In genomic region chr5:142906532-142907047, GRCm38 (mm10) we compare ENCODE assay signal across 8 mouse cellular contexts. TPM values are rescaled to one million over a fixed set of nuclear protein-coding genes. Genes with fewer than 3 reads are reported as not detected.
A peak's percentile ranks its signal among the peaks of the same experiment; 100 is the strongest.
DNase-seq lines count a peak whose midpoint lies in the region; ATAC-seq and TF ChIP-seq lines count a peak whose summit lies in the region.

Gene Actb (minus strand): TSS chr5:142906754.

- peak within 1 kb of the TSS; percentile 100 for H3K9ac ChIP-seq in embryonic facial prominence, embryonic 15.5 days
- H3K9ac ChIP-seq in kidney, embryonic 14.5 days (ENCODE audit: low read depth, low read length), result peak within 1 kb of the TSS; percentile 100
- peak within 1 kb of the TSS; percentile 100 for H3K9ac ChIP-seq in limb, embryonic 15.5 days

- peak within 1 kb of the TSS; percentile 98 for H3K27ac ChIP-seq in bone marrow, adult 2 months (ENCODE audit: control insufficient read depth, insufficient read depth, low read depth, low read length, poor library complexity)
- peak within 1 kb of the TSS; percentile 100 for H3K27ac ChIP-seq in embryonic facial prominence, embryonic 15.5 days (replicated peaks)
- peak within 1 kb of the TSS; percentile 100 for H3K27ac ChIP-seq in kidney, embryonic 14.5 days (ENCODE audit: low read depth, low read length)
- H3K27ac ChIP-seq in limb, embryonic 15.5 days, result peak within 1 kb of the TSS; percentile 100

- peak within 1 kb of the TSS; percentile 81 for H3K4me3 ChIP-seq in bone marrow, adult 2 months (replicated peaks; ENCODE audit: control insufficient read depth, low read depth, low read length)
- H3K4me3 ChIP-seq in embryonic facial prominence, embryonic 15.5 days (replicated peaks), result peak within 1 kb of the TSS; percentile 94
- peak within 1 kb of the TSS; percentile 100 for H3K4me3 ChIP-seq in kidney, embryonic 14.5 days (ENCODE audit: low read length)
- H3K4me3 ChIP-seq in limb, embryonic 15.5 days, result peak within 1 kb of the TSS; percentile 96

- H3K4me1 ChIP-seq in bone marrow, adult 2 months (ENCODE audit: control insufficient read depth, insufficient read depth, low read length), result peaks cover 5% of the 10 kb centered on the region; the same call in 1 of the 2 replicates
- peaks cover 58% of the 10 kb centered on the region for H3K4me1 ChIP-seq in embryonic facial prominence, embryonic 15.5 days
- H3K4me1 ChIP-seq in kidney, embryonic 14.5 days (ENCODE audit: control insufficient read depth, insufficient read depth, low read length), result peaks cover 43% of the 10 kb centered on the region
- peaks cover 59% of the 10 kb centered on the region for H3K4me1 ChIP-seq in limb, embryonic 15.5 days

- WGBS in bone marrow, adult 2 months, result under 1% methylated on average over 41 of the region's 41 CpGs
- WGBS in embryonic facial prominence, embryonic 15.5 days, result under 1% methylated on average over 41 of the region's 41 CpGs
- 1% methylated on average over 40 of the region's 41 CpGs for WGBS in kidney, embryonic 14.5 days
- WGBS in limb, embryonic 15.5 days, result under 1% methylated on average over 41 of the region's 41 CpGs

- no peaks in the 10 kb centered on the region for H3K9me3 ChIP-seq in embryonic facial prominence, embryonic 15.5 days (replicated peaks)
- H3K9me3 ChIP-seq in kidney, embryonic 14.5 days (ENCODE audit: control insufficient read depth, low read length), result no peaks in the 10 kb centered on the region
- no peaks in the 10 kb centered on the region for H3K9me3 ChIP-seq in limb, embryonic 15.5 days

- H3K27me3 ChIP-seq in embryonic facial prominence, embryonic 15.5 days, result no peaks in the 10 kb centered on the region
- H3K27me3 ChIP-seq in kidney, embryonic 14.5 days (ENCODE audit: control insufficient read depth, insufficient read depth, low read length), result no peaks in the 10 kb centered on the region
- H3K27me3 ChIP-seq in limb, embryonic 15.5 days, result no peaks in the 10 kb centered on the region

- 0 out of 2 replicates have a peak, but pooled peaks have one; percentile 15 for TF ChIP-seq CTCF in bone marrow, adult 2 months (IDR thresholded peaks at IDR 0.05; ENCODE audit: control insufficient read depth, insufficient read depth, low read length)

- H3K4me2 ChIP-seq in embryonic facial prominence, embryonic 15.5 days (replicated peaks), result peak within 1 kb of the TSS; percentile 69
- H3K4me2 ChIP-seq in kidney, embryonic 14.5 days (replicated peaks; ENCODE audit: low read depth, low read length), result peak within 1 kb of the TSS; percentile 66
- H3K4me2 ChIP-seq in limb, embryonic 15.5 days, result peak within 1 kb of the TSS; percentile 71

- ATAC-seq in embryonic facial prominence, embryonic 15.5 days (ENCODE audit: insufficient number of reproducible peaks, low FRiP score, low TSS enrichment, low read depth), result peak; percentile 84
- peak; percentile 61 for ATAC-seq in kidney, embryonic 14.5 days (ENCODE audit: low FRiP score, low TSS enrichment)
- ATAC-seq in limb, embryonic 15.5 days (ENCODE audit: insufficient number of reproducible peaks, low FRiP score, low TSS enrichment, low read depth), result peak; percentile 75

- TF ChIP-seq POLR2A in bone marrow, adult 2 months (IDR thresholded peaks at IDR 0.05; ENCODE audit: borderline replicate concordance, control insufficient read depth, low read depth, low read length), result peak; percentile 100

- peaks cover 36% of the 10 kb centered on the region for H3K36me3 ChIP-seq in embryonic facial prominence, embryonic 15.5 days
- peaks cover 39% of the 10 kb centered on the region for H3K36me3 ChIP-seq in kidney, embryonic 14.5 days (ENCODE audit: control insufficient read depth, insufficient read depth, low read length)
- H3K36me3 ChIP-seq in limb, embryonic 15.5 days, result peaks cover 37% of the 10 kb centered on the region

- peak; percentile 97 for DNase-seq in 3T3-L1 (ENCODE audit: low read depth, low spot score)
- DNase-seq in heart, adult 9 months (ENCODE audit: low spot score in 2 of 2), result peak; percentile 98 to 99
- DNase-seq in monocyte, adult 2 months (ENCODE audit: low read depth in 1 of 2, low spot score in 2 of 2), result peak; percentile 91 to 95
- DNase-seq in spleen, postnatal 36 days (ENCODE audit: low spot score in 2 of 2), result peak; percentile 96 to 97

RNA-seq across cellular contexts. Expression of gene Actb, which starts in this region (rescaled TPM):
- polyA plus RNA-seq in bone marrow, adult 2 months (2011; ENCODE audit: insufficient read depth, insufficient read length, low replicate concordance, missing spikeins), result 3,846 and 7,097 TPM in 2 replicates
- 12,790 and 13,060 TPM in 2 replicates for polyA plus RNA-seq in embryonic facial prominence, embryonic 15.5 days (2015; fragmentation: Nextera tagmentation; extraction: Ambion mirVana)
- 14,375 and 16,963 TPM in 2 replicates for polyA plus RNA-seq in kidney, embryonic 14.5 days (2014; fragmentation: Nextera tagmentation; extraction: Ambion mirVana)
- polyA plus RNA-seq in limb, embryonic 15.5 days (2015; fragmentation: Nextera tagmentation; extraction: Ambion mirVana), result 13,307 and 13,671 TPM in 2 replicates

Comparison
In these comparisons a context has a peak if more than half of its experiments do, and no peak if none do; other contexts are left out.
1. Peak in every context shown above with its lines: DNase-seq, ATAC-seq, H3K4me3 ChIP-seq and H3K27ac ChIP-seq.